Mouse (Mus musculus) testis, adult 2 months (tissue): ENCODE data around the gene Eif1ad. TPM values are rescaled to one million over a fixed set of nuclear protein-coding genes. Genes with fewer than 3 reads are reported as not detected.

ENCODE experiments used
- H3K27ac ChIP-seq: fragments of 200-500 bp; 2 replicates; pipeline ENCODE4 v1.5.1; 2012; ENCODE audit warnings: low read depth, low read length; ENCODE audit not compliant: control insufficient read depth, insufficient read depth
- H3K27me3 ChIP-seq: fragments of 200-500 bp; 2 replicates; pipeline ENCODE4 v1.6.1; 2012; ENCODE audit warnings: mild to moderate bottlenecking, low read length, moderate library complexity; ENCODE audit not compliant: control insufficient read depth, insufficient read depth
- H3K36me3 ChIP-seq: fragments of 200-500 bp; 2 replicates; pipeline ENCODE4 v1.6.1; 2012; ENCODE audit warnings: mild to moderate bottlenecking, low read length; ENCODE audit not compliant: control insufficient read depth, insufficient read depth
- H3K4me1 ChIP-seq: fragments of 200-500 bp; 2 replicates; pipeline ENCODE4 v1.6.1; 2012; ENCODE audit warnings: low read length; ENCODE audit not compliant: control insufficient read depth, insufficient read depth
- H3K4me3 ChIP-seq: fragments of 200-500 bp; 2 replicates; pipeline ENCODE4 v1.5.1; 2012; ENCODE audit warnings: low read depth, mild to moderate bottlenecking, low read length, moderate library complexity, mixed read lengths; ENCODE audit not compliant: control insufficient read depth
- CTCF ChIP-seq: fragments of 200-500 bp; IDR thresholded peaks from 2 replicates; pipeline ENCODE4 v1.5.1; 2012; ENCODE audit warnings: low read depth, mild to moderate bottlenecking, inconsistent platforms, low read length, moderate library complexity; ENCODE audit not compliant: control insufficient read depth, insufficient read depth, insufficient replicate concordance
- POLR2A ChIP-seq: fragments of 200-500 bp; IDR thresholded peaks from 2 replicates; pipeline ENCODE4 v1.6.1; 2012; ENCODE audit warnings: low read depth, mild to moderate bottlenecking, inconsistent platforms, low read length, moderate library complexity; ENCODE audit not compliant: control insufficient read depth
- polyA plus RNA-seq: library from polyadenylated mRNA; depleted of rRNA; stranded (reverse); fragments of >200 nt; gene quantifications from 2 replicates; pipeline ENCODE4 v1.2.3, GENCODE M21; 2012

Eif1ad gene
- polyA plus RNA-seq, 1 experiment, result 24.5 TPM

DNA sequence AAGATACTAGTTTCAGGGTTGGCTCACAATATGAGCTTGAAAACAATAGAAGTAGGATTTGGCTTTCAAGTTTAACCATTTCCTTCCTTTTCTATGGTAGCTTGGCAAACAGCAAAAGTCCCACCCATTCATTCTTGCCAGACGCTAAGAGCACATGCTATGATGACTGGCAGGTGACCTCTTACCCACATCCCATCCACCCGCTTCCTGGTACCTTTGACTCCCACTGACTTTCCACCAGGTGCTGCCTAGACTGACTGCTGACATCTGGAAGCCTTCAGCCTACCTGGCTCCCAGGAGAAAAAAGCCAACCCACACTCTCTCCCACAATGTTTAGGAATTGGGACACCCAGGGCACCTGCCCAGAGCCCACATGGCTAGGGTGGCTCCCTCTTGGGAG, 2.4 kb upstream of the Eif1ad start:
- Histone ChIP-seq H3K27ac (no peak overlapping the region), H3K4me1 (peaks cover 20% of the 10 kb centered on the region), H3K36me3 (peaks cover 1% of the 10 kb centered on the region; the same call in 1 of the 2 replicates), H3K4me3 (no peak overlapping the region), H3K27me3 (no peaks in the 10 kb centered on the region)
- TF ChIP-seq POLR2A (no peak), CTCF (no peak)

DNA sequence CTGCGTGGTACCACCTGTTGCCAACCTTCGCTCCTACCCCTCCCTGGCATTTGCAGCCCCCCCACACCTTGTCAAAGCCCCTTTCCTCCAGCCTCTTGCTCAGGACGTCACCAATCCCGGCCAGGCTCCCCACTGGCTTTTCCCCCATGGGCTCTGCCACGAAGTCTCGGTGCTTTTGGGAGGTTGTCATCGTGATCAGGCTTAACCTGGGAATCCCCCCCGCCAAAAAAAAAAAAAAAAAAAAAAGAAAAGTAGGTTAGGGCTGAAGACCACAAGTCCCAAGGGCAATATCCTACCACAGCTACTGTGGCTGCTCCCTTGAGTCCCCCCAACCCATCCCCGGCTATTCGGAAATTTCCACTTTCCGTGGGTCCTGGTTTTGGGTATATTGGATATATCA, 790 bp upstream of the Eif1ad start:
- no peaks in the 10 kb centered on the region for H3K27me3 ChIP-seq
- TF ChIP-seq CTCF (no peak), POLR2A (no peak)
- H3K36me3 ChIP-seq, result peaks cover 9% of the 10 kb centered on the region
- peak overlapping the region; percentile 100 for H3K4me3 ChIP-seq
- H3K27ac ChIP-seq, result peak overlapping the region; percentile 84
- H3K4me1 ChIP-seq, result peaks cover 20% of the 10 kb centered on the region

DNA sequence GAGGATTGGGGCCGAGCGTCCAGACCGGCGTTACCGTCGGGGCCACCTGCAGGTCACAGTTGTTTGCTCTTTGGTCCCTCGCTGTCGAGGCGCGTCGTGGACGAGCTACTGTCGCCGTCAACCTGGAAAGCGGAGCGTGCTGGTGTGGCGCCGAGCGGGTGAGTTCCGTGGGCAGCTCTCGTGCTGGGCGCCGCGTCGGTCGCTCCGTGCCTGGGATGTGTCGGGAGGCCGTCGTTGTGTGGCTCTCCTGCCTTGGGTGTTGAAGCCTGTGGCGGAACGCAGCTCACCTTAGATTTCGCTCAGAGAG, 465 bp downstream of the Eif1ad start, which contains the start of gene Banf1:
Banf1 (minus strand) TSS at position 116 of the 307 bp plus-strand sequence.
- Histone ChIP-seq H3K4me1 (peaks cover 20% of the 10 kb centered on the region), H3K36me3 (peaks cover 9% of the 10 kb centered on the region), H3K27me3 (no peaks in the 10 kb centered on the region), H3K27ac (peak within 1 kb of the TSS; percentile 99), H3K4me3 (peak within 1 kb of the TSS; percentile 100)
- TF ChIP-seq POLR2A, result no peak
- TF ChIP-seq CTCF, result no peak

DNA sequence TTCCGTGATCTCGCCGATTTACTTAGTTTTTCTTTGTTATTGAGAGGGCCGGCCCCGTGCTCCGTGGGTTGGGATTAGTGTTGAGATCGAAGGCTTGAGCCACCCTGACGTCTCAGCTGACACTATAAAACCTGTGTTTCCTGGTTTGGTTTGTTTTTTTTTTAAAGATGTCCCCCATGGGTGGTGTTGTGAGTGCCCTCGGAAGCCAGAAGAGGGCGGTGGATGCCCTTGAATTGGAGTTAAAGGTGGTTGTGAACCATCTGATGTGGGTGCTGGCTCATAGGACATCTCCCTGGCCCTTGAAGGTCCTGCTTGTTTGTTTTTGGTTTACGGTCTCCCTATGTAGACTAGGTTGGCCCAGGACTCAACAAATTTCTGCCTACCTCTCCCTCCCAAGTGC, 914 bp downstream of the Eif1ad start:
- peaks cover 20% of the 10 kb centered on the region for H3K4me1 ChIP-seq
- H3K4me3 ChIP-seq, result peak overlapping the region; percentile 100
- H3K27ac ChIP-seq, result peak overlapping the region; percentile 99
- TF ChIP-seq CTCF (no peak), POLR2A (no peak)
- no peaks in the 10 kb centered on the region for H3K27me3 ChIP-seq
- peaks cover 9% of the 10 kb centered on the region for H3K36me3 ChIP-seq

DNA sequence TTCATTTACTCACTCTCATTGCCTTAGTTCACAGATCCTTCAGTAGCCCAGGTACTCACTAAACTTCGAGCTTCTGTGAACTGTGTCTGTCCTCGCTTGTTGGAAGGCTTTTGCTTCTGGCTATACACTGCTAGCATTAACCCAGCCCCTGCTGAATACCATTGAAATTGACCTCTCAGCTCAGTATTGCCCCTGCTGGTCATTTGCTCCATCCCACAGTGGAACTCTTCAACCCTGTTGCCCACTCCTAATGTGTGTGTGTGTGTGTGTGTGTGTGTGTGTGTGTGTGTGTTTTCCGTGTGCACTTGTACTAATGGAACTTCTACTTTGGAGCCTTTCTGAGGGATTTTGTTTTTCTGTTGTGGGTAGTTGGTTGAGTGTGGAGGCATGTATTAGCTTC, 4.4 kb downstream of the Eif1ad start:
- TF ChIP-seq CTCF, result no peak
- no peak for TF ChIP-seq POLR2A
- Histone ChIP-seq H3K4me3 (no peak overlapping the region), H3K27ac (no peak overlapping the region), H3K27me3 (no peaks in the 10 kb centered on the region), H3K4me1 (peaks cover 7% of the 10 kb centered on the region), H3K36me3 (peaks cover 9% of the 10 kb centered on the region)

DNA sequence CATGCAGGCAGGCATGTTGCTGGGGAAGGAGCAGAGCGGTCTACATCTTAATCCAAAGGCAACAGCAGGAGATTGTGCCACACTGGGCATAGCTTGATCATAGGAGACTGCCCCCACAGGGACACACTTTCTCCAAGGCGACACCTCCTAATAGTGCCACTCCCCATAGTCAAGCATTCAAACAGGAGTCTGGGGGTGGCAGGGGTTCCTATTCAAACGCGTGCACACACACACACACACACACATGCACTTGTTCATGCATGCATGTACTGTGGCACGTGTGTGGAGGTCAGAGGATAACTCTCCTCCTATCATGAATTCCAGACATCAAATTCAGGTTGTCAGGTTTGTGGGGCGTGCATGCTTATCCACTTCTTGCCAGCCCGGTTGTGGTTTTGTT, 6.2 kb downstream of the Eif1ad start:
- Histone ChIP-seq H3K27ac (no peak overlapping the region), H3K4me3 (no peak overlapping the region), H3K27me3 (no peaks in the 10 kb centered on the region), H3K4me1 (peaks cover 5% of the 10 kb centered on the region), H3K36me3 (peaks cover 9% of the 10 kb centered on the region)
- no peak for TF ChIP-seq CTCF
- TF ChIP-seq POLR2A, result no peak

DNA sequence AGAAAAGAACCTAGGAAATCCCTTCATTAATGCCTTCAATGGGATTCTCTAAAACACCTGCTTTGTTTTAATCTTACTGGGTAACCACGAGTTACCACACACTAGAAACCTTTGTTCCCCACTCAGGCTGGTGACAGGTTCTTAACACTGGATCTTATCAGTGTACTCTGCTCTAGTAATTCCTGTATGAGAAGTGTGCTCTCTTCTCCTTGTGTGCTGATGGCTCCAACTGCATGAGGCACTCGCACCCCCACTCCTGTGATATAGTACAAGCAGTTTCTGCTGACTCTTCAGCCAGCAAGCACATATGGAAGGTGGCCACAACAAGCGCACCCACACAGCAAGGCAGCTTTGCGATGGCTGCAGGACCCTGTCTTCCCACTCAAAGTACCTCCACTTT, 7.6 kb downstream of the Eif1ad start:
- Histone ChIP-seq H3K4me1 (no peaks in the 10 kb centered on the region; the same call in 1 of the 2 replicates), H3K27ac (no peak overlapping the region), H3K36me3 (peaks cover 8% of the 10 kb centered on the region), H3K27me3 (no peaks in the 10 kb centered on the region), H3K4me3 (no peak overlapping the region)
- TF ChIP-seq CTCF (no peak), POLR2A (no peak)

DNA sequence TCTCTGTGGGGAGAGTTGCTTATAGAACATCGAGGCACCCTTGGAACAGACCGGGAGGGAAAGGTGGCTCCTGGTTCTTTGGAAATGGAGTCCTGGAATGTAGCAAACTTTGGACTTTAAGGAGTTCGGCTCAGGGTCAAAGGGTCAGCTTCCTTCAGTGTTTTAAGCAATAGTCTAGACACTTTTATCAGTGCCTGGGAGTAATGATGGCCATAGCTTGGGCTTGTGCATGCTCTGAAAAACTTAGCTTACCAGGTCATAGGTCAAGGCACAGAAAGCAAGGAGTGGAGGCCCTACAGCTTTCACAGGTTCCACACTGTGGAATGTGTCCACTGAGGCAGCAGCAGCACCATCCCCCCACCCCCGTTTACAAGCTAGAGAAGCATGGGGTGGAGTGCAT, 8.2 kb downstream of the Eif1ad start:
- peaks cover 7% of the 10 kb centered on the region for H3K36me3 ChIP-seq
- no peak for TF ChIP-seq POLR2A
- TF ChIP-seq CTCF, result no peak
- no peaks in the 10 kb centered on the region for H3K27me3 ChIP-seq
- H3K4me1 ChIP-seq, result no peaks in the 10 kb centered on the region; the same call in 1 of the 2 replicates
- no peak overlapping the region for H3K4me3 ChIP-seq
- H3K27ac ChIP-seq, result no peak overlapping the region
